Mouse (Mus musculus) liver, embryonic 13.5 days (tissue): ENCODE measurements around the gene Map3k5. TPM values are rescaled to one million over a fixed set of nuclear protein-coding genes. Genes with fewer than 3 reads are reported as not detected.

Experiments used
- ATAC-seq: fragments of 200-750 bp; cut with Nextera tagmentation; 2 replicates; pipeline ENCODE4 v1.8.0; 2017; ENCODE audit warnings: low read depth, mild to moderate bottlenecking, moderate number of reproducible peaks, moderate library complexity
- DNase-seq: peaks from one replicate; pipeline ENCODE4 v3.0.0; 2022
- H3K27ac ChIP-seq: fragments of 300-500 bp; sonication (generic); 2 replicates; pipeline ENCODE4 v1.5.1; 2015; ENCODE audit warnings: moderate library complexity, mild to moderate bottlenecking, inconsistent platforms
- H3K27me3 ChIP-seq: fragments of 300-500 bp; sonication (generic); 2 replicates; pipeline ENCODE4 v1.6.1; 2015; ENCODE audit warnings: mild to moderate bottlenecking, inconsistent platforms
- H3K36me3 ChIP-seq: fragments of 300-500 bp; sonication (generic); 2 replicates; pipeline ENCODE4 v1.6.1; 2015; ENCODE audit warnings: mild to moderate bottlenecking, inconsistent platforms
- H3K4me1 ChIP-seq: fragments of 300-500 bp; sonication (generic); replicated peaks from 2 replicates; pipeline ENCODE4 v1.6.1; 2015; ENCODE audit warnings: inconsistent platforms
- H3K4me2 ChIP-seq: fragments of 300-500 bp; sonication (generic); 2 replicates; pipeline ENCODE4 v1.6.1; 2015; ENCODE audit warnings: inconsistent platforms, mild to moderate bottlenecking, moderate library complexity
- H3K4me3 ChIP-seq: fragments of 300-500 bp; sonication (generic); replicated peaks from 2 replicates; pipeline ENCODE4 v1.5.1; 2015; ENCODE audit warnings: mild to moderate bottlenecking, inconsistent platforms
- H3K9ac ChIP-seq: fragments of 300-500 bp; sonication (generic); 2 replicates; pipeline ENCODE4 v1.6.1; 2015; ENCODE audit warnings: mild to moderate bottlenecking, inconsistent platforms
- H3K9me3 ChIP-seq: fragments of 300-500 bp; sonication (generic); replicated peaks from 2 replicates; pipeline ENCODE4 v1.6.1; 2016; ENCODE audit warnings: inconsistent platforms
- WGBS: fragments of 180-500 bp; shearing (Covaris S2); methylation state at CpG from one replicate; pipeline ENCODE4 v1.1.7; 2015; ENCODE audit not compliant: insufficient replicate concordance; 5-methylcytosine and 5-hydroxymethylcytosine counted together
- polyA plus RNA-seq: library from polyadenylated mRNA; unstranded; fragments of >200 nt; fragmentation: Nextera tagmentation; extraction: Ambion mirVana; gene quantifications from 2 replicates; pipeline ENCODE4 v1.2.1, GENCODE M21; 2015

The Map3k5 gene
- polyA plus RNA-seq, 1 experiment from 2014 or later: 0.78 TPM

DNA sequence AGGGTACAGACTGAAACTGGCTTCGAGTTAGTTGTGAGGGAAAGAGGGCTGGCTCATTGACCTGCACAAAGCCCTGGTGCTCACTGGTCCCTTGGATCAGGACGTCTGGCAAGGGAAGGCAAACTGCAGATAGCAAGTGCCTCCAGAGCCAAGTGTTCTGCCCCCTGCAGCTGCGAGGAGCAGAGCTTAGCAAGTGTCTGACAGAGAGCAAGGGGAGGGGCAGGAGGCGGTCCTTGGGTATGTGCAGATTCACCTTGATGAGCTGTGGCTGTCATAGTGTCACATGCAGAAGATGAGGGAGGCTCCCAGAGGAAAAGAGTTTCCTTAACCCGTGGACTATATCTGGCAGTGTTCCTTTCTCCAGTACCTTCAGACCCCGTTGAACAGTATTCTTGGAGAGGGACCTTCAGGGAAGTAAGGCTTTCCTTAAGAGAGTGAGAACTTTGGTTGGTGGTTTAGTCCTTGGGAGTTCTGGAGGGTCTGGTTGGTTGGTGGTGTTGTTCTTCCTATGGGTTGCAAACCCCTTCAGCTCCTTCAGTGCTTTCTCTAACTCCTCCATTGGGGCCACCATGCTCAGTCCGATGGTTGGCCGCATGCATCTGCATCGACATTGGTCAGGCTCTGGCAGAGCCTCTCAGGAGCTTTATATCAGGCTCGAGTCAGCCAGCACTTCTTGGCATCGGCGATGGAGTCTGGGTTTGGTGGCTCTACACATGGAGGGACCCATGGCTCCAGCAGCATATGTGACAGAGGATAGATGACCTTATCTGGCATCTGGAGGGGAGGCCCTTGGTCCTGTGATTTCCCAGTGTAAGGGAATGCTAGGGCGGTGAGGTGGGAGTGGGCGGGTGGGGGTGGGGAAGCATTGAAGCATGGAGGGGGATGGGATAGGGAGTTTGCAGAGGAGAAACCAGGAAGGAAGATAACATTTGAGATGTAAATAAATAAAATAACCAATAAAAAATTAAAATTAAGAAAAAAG is 60.5 kb downstream of the Map3k5 start:
- Histone ChIP-seq H3K27me3 (no peaks in the 10 kb centered on the region), H3K36me3 (no peaks in the 10 kb centered on the region), H3K4me3 (no peak overlapping the region), H3K4me1 (peaks cover 8% of the 10 kb centered on the region), H3K4me2 (no peak overlapping the region), H3K9ac (no peak overlapping the region), H3K27ac (no peak overlapping the region), H3K9me3 (no peaks in the 10 kb centered on the region)
- WGBS: 57% methylated on average over 14 of the region's 14 CpGs
- no peak for ATAC-seq
- DNase-seq: no peak

DNA sequence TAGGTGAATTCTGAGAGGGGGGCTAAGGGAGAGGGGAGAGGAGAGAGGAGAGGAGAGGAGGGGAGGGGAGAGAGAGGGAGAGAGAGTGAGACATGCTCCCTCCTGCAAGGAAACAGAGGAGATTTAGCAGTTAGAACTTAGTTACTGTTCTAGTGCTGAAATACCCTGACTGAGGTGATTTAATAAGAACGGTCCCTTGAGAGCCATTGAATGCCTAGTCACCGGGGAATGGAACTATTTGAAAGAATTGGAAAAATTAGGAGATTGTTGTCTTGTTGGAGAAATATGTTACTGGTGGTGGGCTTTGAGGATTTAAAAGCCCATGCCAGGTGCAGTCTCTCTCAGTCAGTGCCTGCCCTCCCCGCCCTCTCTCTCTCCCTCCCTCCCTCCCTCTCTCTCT is 61.9 kb downstream of the Map3k5 start:
- no peak for DNase-seq
- Histone ChIP-seq H3K9ac (no peak overlapping the region), H3K4me1 (peaks cover 4% of the 10 kb centered on the region; the same call in 1 of the 2 replicates), H3K4me3 (no peak overlapping the region), H3K9me3 (no peaks in the 10 kb centered on the region), H3K36me3 (no peaks in the 10 kb centered on the region), H3K27ac (no peak overlapping the region), H3K4me2 (no peak overlapping the region), H3K27me3 (no peaks in the 10 kb centered on the region)
- 78% methylated on average over 3 of the region's 3 CpGs for WGBS
- ATAC-seq: no peak

DNA sequence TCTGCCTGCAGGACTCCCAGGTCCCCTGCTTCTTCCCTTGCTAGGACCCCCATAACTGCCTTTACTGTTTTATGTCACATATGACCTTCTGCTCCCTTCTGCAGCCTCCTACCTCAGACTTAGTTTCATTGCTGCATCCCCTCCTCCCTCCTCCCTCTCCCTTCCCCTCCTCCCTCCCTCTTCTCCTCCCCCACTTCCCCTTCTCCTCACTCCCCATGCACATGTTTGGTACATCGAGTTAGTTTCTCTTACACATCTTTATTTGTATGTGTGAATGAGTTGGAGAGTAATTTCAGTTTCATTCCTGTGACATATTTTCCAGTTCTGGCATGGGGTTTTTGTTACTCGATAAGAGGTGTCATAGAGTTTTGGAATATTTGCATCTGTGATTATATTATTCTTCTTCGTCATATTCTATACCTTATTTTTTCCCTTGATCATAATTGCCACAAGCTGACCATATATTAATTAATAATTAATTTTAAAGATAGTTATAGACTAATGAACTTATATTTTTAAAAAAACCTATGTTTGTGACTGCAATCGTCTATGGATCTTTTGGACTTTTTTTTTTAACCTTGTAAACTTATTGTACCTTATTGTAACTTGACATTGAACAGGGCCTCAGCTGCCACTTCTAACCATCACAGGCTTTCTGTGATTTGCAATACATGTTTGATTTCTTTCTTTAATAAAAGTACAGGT is 65.6 kb downstream of the Map3k5 start:
- no peak overlapping the region for H3K4me2 ChIP-seq
- ATAC-seq (no peak), DNase-seq (no peak)
- 53% methylated on average over 4 of the region's 4 CpGs for WGBS
- no peak overlapping the region for H3K27ac ChIP-seq
- H3K27me3 ChIP-seq: no peaks in the 10 kb centered on the region
- no peak overlapping the region for H3K9ac ChIP-seq
- no peaks in the 10 kb centered on the region for H3K36me3 ChIP-seq
- H3K4me1 ChIP-seq: peaks cover 2% of the 10 kb centered on the region; the same call in 1 of the 2 replicates
- no peaks in the 10 kb centered on the region for H3K9me3 ChIP-seq
- no peak overlapping the region for H3K4me3 ChIP-seq

DNA sequence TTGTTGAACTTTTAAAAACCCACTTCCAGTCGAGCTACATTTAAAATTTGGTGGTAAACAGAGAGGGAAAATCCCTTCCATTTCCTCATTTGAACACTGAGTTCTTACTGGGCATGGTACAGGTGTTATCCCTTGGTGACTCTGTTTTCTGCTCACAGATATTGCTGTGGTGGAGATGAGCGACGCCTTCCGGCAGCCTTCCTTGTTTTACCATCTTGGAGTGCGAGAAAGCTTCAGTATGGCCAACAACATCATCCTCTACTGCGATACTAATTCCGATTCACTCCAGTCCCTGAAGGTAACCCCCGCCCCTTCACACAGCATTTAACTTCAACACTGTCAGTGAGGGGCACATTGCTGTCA is 66.1 kb downstream of the Map3k5 start:
- no peaks in the 10 kb centered on the region for H3K9me3 ChIP-seq
- no peak for DNase-seq
- WGBS: 65% methylated on average over 8 of the region's 8 CpGs

DNA sequence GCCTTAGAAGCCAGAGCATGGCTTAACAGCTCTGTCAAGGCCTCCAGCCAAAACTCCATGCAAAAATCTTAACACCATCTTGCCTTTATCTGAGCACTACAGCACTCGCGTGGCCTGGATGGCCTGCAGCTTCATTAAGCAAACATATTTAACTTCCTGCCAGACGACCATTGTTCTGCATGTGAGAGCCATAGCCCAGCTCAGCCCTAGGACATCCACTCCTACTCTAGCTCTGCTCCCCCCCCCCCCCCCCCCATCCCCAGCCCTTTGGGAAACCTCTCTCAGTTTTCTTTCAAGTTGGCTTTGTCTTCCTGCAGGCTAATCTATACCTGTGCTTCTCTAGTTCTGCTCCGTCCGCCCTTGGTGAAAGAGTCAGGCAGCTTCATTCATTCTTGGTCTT is 67.7 kb downstream of the Map3k5 start:
- Histone ChIP-seq H3K9me3 (no peaks in the 10 kb centered on the region), H3K4me2 (no peak overlapping the region), H3K4me1 (peaks cover 2% of the 10 kb centered on the region; the same call in 1 of the 2 replicates), H3K9ac (no peak overlapping the region), H3K4me3 (no peak overlapping the region), H3K36me3 (no peaks in the 10 kb centered on the region), H3K27ac (no peak overlapping the region), H3K27me3 (no peaks in the 10 kb centered on the region)
- ATAC-seq: no peak
- no peak for DNase-seq
- 47% methylated on average over 5 of the region's 5 CpGs for WGBS

More for the DNA sequence above, 66.1 kb downstream of the Map3k5 start:
- no peak overlapping the region for H3K4me3 ChIP-seq
- no peak overlapping the region for H3K4me2 ChIP-seq
- no peak overlapping the region for H3K27ac ChIP-seq
- peaks cover 2% of the 10 kb centered on the region; the same call in 1 of the 2 replicates for H3K4me1 ChIP-seq
- H3K36me3 ChIP-seq: no peaks in the 10 kb centered on the region
- ATAC-seq: no peak
- H3K27me3 ChIP-seq: no peaks in the 10 kb centered on the region
- no peak overlapping the region for H3K9ac ChIP-seq

DNA sequence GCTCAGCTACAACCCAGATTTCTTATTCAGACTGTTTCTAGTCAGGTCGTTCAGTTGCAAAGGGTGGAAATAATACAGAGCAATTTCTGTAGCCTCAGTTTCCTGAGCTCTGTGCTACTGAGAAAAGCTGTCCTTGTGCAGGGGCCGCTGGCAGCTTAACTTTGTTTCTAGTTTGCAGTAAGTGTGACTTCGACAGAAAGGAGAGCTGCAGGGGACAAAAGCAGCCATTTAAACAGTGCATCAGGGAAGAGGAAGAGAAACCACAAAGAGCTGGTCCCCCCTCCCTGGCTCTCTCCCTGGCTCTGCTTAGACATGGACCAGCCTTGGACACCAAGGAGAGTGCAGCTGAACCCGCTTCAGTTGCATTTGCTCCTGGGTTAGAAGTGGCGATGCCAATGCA is 68.7 kb downstream of the Map3k5 start:
- no peaks in the 10 kb centered on the region for H3K9me3 ChIP-seq
- H3K36me3 ChIP-seq: no peaks in the 10 kb centered on the region
- no peak overlapping the region for H3K27ac ChIP-seq
- H3K4me2 ChIP-seq: no peak overlapping the region
- H3K4me3 ChIP-seq: no peak overlapping the region
- DNase-seq (no peak), ATAC-seq (no peak)
- WGBS: 42% methylated on average over 5 of the region's 5 CpGs
- peaks cover 2% of the 10 kb centered on the region; the same call in 1 of the 2 replicates for H3K4me1 ChIP-seq
- H3K9ac ChIP-seq: no peak overlapping the region
- no peaks in the 10 kb centered on the region for H3K27me3 ChIP-seq

DNA sequence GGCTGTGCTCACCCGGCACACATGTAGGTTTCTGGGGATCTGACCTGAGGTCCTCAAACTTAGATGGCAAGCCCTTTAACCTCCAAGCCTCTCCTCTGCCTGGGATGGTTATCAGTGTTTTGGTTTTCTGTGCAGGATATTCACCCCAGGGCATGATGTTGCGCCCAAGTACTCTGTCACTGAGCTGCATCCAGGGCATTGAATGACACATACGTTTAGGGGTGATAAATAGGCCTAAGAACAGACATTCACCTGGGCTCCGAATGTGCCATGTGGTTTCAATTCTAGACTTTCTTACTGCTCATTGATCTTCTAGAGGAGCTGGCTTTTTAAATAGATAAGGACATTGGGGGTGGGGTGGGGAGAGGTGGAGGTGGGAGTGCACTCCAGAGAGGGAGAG is 70.5 kb downstream of the Map3k5 start:
- H3K4me1 ChIP-seq: 0 out of 2 replicates have a peak, but pooled peaks cover 2% of the 10 kb centered on the region
- no peaks in the 10 kb centered on the region for H3K27me3 ChIP-seq
- H3K27ac ChIP-seq: no peak overlapping the region
- no peak overlapping the region for H3K4me3 ChIP-seq
- no peak overlapping the region for H3K9ac ChIP-seq
- DNase-seq (no peak), ATAC-seq (no peak)
- no peaks in the 10 kb centered on the region for H3K9me3 ChIP-seq
- WGBS: 56% methylated on average over 4 of the region's 4 CpGs
- H3K4me2 ChIP-seq: no peak overlapping the region
- H3K36me3 ChIP-seq: no peaks in the 10 kb centered on the region

DNA sequence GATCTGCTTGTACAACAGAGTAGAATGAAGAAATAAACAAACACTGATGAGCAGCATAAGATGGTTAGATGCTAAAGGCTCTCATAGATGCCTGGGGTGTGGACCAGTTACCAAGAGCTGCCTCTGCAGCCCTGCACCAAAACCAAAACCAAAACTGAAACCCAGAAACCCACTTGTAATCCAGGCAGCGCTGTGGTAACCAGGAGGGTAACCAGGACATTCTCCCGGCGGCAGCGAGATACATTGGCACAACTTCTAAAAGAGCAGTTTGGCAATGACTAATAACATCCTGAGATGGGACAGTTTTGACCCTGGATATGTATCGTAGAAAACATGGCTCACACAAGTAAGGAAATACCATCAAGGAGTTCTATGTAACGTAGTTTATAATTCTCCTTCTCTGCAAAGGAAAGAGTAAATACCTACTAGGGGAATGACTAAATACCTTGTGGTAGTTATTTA is 71.2 kb downstream of the Map3k5 start:
- Histone ChIP-seq H3K36me3 (no peaks in the 10 kb centered on the region), H3K9ac (no peak overlapping the region), H3K4me2 (no peak overlapping the region), H3K27ac (no peak overlapping the region), H3K27me3 (no peaks in the 10 kb centered on the region), H3K4me3 (no peak overlapping the region), H3K4me1 (0 out of 2 replicates have a peak, but pooled peaks cover 2% of the 10 kb centered on the region), H3K9me3 (no peaks in the 10 kb centered on the region)
- ATAC-seq (no peak), DNase-seq (no peak)
- 84% methylated on average over 6 of the region's 6 CpGs for WGBS

DNA sequence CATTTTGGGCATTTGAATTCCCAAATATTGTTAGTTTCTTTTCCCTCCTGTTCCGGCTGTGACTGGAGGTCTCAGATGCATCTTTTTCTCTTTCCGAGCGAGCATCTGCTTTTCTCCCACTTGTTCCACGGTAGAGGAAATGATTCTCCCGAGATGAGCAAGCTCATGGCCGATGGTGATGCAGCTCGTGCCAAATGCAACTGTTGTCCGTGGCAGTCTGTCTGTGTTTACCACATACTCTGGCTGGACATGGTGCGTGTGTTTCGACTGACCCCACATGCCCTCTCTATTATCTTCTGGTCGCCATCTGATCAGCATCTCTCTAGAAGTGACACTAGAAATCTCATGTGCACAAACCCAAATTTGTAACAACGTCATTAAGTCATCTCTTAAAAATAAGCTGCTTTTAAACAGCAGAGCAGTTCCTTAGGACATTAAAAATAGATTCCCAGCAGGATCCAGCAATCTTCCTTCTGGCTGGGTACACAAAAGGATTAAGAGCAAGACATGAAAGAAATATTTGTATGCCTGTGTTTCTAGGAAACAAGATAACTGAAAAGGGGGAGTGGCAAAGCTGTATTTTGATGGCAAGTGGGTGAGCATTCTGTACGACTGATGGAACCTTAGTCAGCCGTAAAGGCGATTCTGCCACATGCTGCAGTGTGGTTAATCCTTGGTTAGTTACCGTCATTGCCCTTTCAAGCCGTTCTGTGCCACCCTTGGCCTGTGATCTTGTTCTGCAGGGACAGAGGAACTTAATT is 72.2 kb downstream of the Map3k5 start:
- WGBS: 77% methylated on average over 17 of the region's 17 CpGs
- DNase-seq: no peak
- H3K9ac ChIP-seq: no peak overlapping the region
- H3K4me2 ChIP-seq: no peak overlapping the region
- no peaks in the 10 kb centered on the region for H3K27me3 ChIP-seq
- H3K4me1 ChIP-seq: 0 out of 2 replicates have a peak, but pooled peaks cover 2% of the 10 kb centered on the region
- H3K9me3 ChIP-seq: no peaks in the 10 kb centered on the region
- no peaks in the 10 kb centered on the region for H3K36me3 ChIP-seq
- H3K4me3 ChIP-seq: no peak overlapping the region
- H3K27ac ChIP-seq: no peak overlapping the region
- ATAC-seq: no peak

DNA sequence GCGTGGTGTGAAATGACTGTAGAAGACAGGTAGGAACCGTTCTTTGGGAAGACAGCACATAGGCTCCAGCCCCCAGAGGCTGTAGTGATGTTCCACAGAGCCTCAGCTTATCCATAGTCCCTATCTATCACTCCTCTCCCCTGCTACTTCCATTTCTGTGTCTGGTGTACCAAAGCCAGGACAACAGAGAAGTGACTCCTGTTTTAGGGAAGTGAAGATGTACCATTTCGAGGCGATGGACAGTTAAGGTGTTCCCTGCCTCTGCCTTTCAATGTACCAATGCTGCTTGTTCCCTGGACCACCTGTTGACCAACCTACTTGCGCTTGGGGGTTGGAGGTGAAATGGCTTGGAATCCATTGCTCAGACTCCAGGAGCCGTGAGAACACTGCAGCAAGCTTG is 75.0 kb downstream of the Map3k5 start:
- 78% methylated on average over 6 of the region's 6 CpGs for WGBS
- H3K27ac ChIP-seq: no peak overlapping the region
- H3K9ac ChIP-seq: no peak overlapping the region
- H3K9me3 ChIP-seq: no peaks in the 10 kb centered on the region
- H3K27me3 ChIP-seq: no peaks in the 10 kb centered on the region
- DNase-seq: no peak
- H3K4me2 ChIP-seq: no peak overlapping the region
- H3K36me3 ChIP-seq: no peaks in the 10 kb centered on the region
- no peaks in the 10 kb centered on the region for H3K4me1 ChIP-seq
- no peak for ATAC-seq
- H3K4me3 ChIP-seq: no peak overlapping the region

DNA sequence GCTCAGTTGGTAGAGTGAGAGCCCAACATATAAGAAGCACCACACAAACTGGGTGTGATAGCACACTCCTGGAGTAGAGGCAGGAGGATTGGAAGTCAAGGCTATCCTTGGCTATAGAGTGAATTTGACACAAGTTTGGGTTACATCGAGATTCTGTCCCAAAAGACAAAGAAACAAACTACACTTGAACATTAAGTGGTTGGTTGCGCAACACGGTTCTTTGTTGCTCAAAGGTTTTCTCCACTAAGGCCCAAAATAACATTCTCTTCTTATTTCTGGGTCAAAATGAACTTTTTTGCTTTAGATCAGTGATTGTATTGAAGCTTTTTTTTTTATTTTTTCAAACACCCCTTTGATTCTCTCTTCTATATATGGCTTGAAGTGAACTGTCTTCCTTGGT is 75.7 kb downstream of the Map3k5 start:
- no peak overlapping the region for H3K4me3 ChIP-seq
- no peaks in the 10 kb centered on the region for H3K36me3 ChIP-seq
- WGBS: 84% methylated on average over 3 of the region's 3 CpGs
- ATAC-seq: no peak
- DNase-seq: no peak
- H3K9me3 ChIP-seq: no peaks in the 10 kb centered on the region
- H3K27me3 ChIP-seq: no peaks in the 10 kb centered on the region
- no peak overlapping the region for H3K27ac ChIP-seq
- no peak overlapping the region for H3K4me2 ChIP-seq
- no peak overlapping the region for H3K9ac ChIP-seq
- no peaks in the 10 kb centered on the region for H3K4me1 ChIP-seq
